In the genomic region with DNA sequence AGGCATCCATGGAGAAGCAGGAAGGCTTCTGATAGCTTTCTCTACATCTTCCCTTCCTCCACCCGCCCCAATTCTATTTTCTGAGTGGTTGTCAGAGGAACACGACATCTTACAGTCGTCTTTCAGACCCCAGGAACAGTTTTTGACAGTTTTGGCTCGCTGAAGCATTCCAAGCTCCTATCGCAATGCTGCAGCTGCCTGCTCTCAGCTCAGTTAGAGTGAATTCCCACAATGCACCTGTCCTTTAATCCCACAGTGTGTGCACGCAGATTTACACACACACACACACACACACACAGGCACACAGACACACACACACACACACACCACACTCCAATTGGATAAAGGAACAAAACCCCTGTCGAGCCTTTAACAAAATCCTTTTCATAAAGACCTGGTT, we compare ENCODE assay signal across 15 mouse cellular contexts.
DNase-seq lines count a peak whose midpoint lies in the region; ATAC-seq lines count a peak whose summit lies in the region.
"Had no signal": no experiment of that assay in that cellular context is flagged by ENCODE, and none has a peak within 500 bp of the region (broad histone marks: within the 10 kb centered on the region; RNA-seq: fewer than 3 reads in every experiment).

No protein-coding gene starts in this region.

- no peaks in the 10 kb centered on the region for H3K36me3 ChIP-seq in lung, embryonic 16.5 days (ENCODE audit: control insufficient read depth, insufficient read depth, low read length)
- H3K36me3 ChIP-seq: liver, embryonic 13.5 days had no signal

- H3K27ac ChIP-seq in lung, embryonic 16.5 days (ENCODE audit: low read length): no peak overlapping the region
- H3K27ac ChIP-seq: layer of hippocampus, adult 2 months; liver, embryonic 13.5 days had no signal

- H3K4me1 ChIP-seq in lung, embryonic 16.5 days (replicated peaks; ENCODE audit: control insufficient read depth, insufficient read depth, low read length): no peaks in the 10 kb centered on the region
- H3K4me1 ChIP-seq: liver, embryonic 13.5 days had no signal

- no peak overlapping the region for H3K4me2 ChIP-seq in lung, embryonic 16.5 days (ENCODE audit: low read depth, low read length)
- H3K4me2 ChIP-seq: liver, embryonic 13.5 days had no signal

- no peak overlapping the region for H3K9ac ChIP-seq in lung, embryonic 16.5 days (ENCODE audit: low read length)
- H3K9ac ChIP-seq: liver, embryonic 13.5 days had no signal

- peak; percentile 10 to 16 for DNase-seq in cerebellum, postnatal 10 days
- no peak for DNase-seq in cerebellum, adult 18-20 months
- peak; percentile 33 for DNase-seq in heart, postnatal 4 days
- no peak for DNase-seq in heart, postnatal 36 days
- no peak for DNase-seq in lung, postnatal 25 days (ENCODE audit: low spot score)
- peak; percentile 6 for DNase-seq in lung, postnatal 14 days
- no peak for DNase-seq in adrenal gland, adult (ENCODE audit: inconsistent age in 2 of 2, low spot score in 1 of 2)
- DNase-seq: cerebellum, adult 11-12 months; heart, adult 11 months; liver, embryonic 13.5 days; thymus, postnatal 36 days had no signal

- ATAC-seq in lung, embryonic 16.5 days (ENCODE audit: low read depth): peak; percentile 31; the same call in 1 of the 2 replicates
- ATAC-seq: intestine, postnatal 0 days had no signal

- intact Hi-C loops in heart, postnatal 36 days (cut with DNase I): no loop called here

- no peak overlapping the region for H3K4me3 ChIP-seq in lung, embryonic 16.5 days (ENCODE audit: low read length)
- H3K4me3 ChIP-seq: erythroblast, embryonic 14.5 days; layer of hippocampus, adult 2 months; liver, embryonic 13.5 days had no signal

- no peaks in the 10 kb centered on the region for H3K27me3 ChIP-seq in lung, embryonic 16.5 days (ENCODE audit: control insufficient read depth, insufficient read depth, low read depth, low read length)
- H3K27me3 ChIP-seq: liver, embryonic 13.5 days had no signal

- H3K9me3 ChIP-seq in lung, embryonic 16.5 days (ENCODE audit: control insufficient read depth, low read length): no peaks in the 10 kb centered on the region
- H3K9me3 ChIP-seq: liver, embryonic 13.5 days had no signal

- WGBS in lung, embryonic 16.5 days: 40% methylated on average over 7 of the region's 7 CpGs

Comparison
In these comparisons a context has a peak if more than half of its experiments do, and no peak if none do; other contexts are left out.
1. DNase-seq: peak in cerebellum, postnatal 10 days (2 of 2), heart, postnatal 4 days (single experiment) and lung, postnatal 14 days (single experiment); none in cerebellum, adult 18-20 months (0 of 2), heart, postnatal 36 days (0 of 2), lung, postnatal 25 days (single experiment) and adrenal gland, adult (0 of 2).